Mouse (Mus musculus) midbrain, embryonic 11.5 days (tissue): ENCODE measurements around the gene Gdf5. TPM values are rescaled to one million over a fixed set of nuclear protein-coding genes. Genes with fewer than 3 reads are reported as not detected.

Experiments
- ATAC-seq: fragments of 200-750 bp; cut with Nextera tagmentation; 2 replicates; pipeline ENCODE4 v1.8.0; 2017; ENCODE audit warnings: moderate TSS enrichment, moderate library complexity; ENCODE audit not compliant: low FRiP score
- DNase-seq: peaks from one replicate; pipeline ENCODE4 v3.0.0; 2015; ENCODE audit warnings: low spot score; ENCODE audit errors: missing footprints
- H3K27ac ChIP-seq: fragments of 300-500 bp; sonication (generic); 2 replicates; pipeline ENCODE4 v1.5.1; 2014; ENCODE audit warnings: low read depth, low read length
- H3K27me3 ChIP-seq: fragments of 300-500 bp; sonication (generic); 2 replicates; pipeline ENCODE4 v1.6.1; 2014; ENCODE audit warnings: mild to moderate bottlenecking, low read length, moderate library complexity, mixed read lengths; ENCODE audit not compliant: control insufficient read depth, insufficient read depth
- H3K36me3 ChIP-seq: fragments of 300-500 bp; sonication (generic); 2 replicates; pipeline ENCODE4 v1.6.1; 2014; ENCODE audit warnings: mild to moderate bottlenecking, low read length, moderate library complexity, mixed read lengths; ENCODE audit not compliant: control insufficient read depth, insufficient read depth
- H3K4me1 ChIP-seq: fragments of 300-500 bp; sonication (generic); 2 replicates; pipeline ENCODE4 v1.6.1; 2014; ENCODE audit warnings: low read length; ENCODE audit not compliant: control insufficient read depth, insufficient read depth
- H3K4me2 ChIP-seq: fragments of 300-500 bp; sonication (generic); 2 replicates; pipeline ENCODE4 v1.6.1; 2014; ENCODE audit warnings: mild to moderate bottlenecking, moderate library complexity
- H3K4me3 ChIP-seq: fragments of 300-500 bp; sonication (generic); 2 replicates; pipeline ENCODE4 v1.5.1; 2014; ENCODE audit warnings: low read depth, low read length
- H3K9ac ChIP-seq: fragments of 300-500 bp; sonication (generic); 2 replicates; pipeline ENCODE4 v1.6.1; 2014; ENCODE audit warnings: low read length
- H3K9me3 ChIP-seq: fragments of 300-500 bp; sonication (generic); 2 replicates; pipeline ENCODE4 v1.6.1; 2016; ENCODE audit warnings: low read length; ENCODE audit not compliant: control insufficient read depth
- WGBS: fragments of 180-500 bp; shearing (Covaris S2); extraction: QIAGEN DNeasy Blood & Tissue Kit; methylation state at CpG from one replicate; pipeline ENCODE4 v1.1.7; 2014; 5-methylcytosine and 5-hydroxymethylcytosine counted together
- polyA plus RNA-seq: library from polyadenylated mRNA; unstranded; fragments of >200 nt; fragmentation: Nextera tagmentation; extraction: Ambion mirVana; gene quantifications from 2 replicates; pipeline ENCODE4 v1.2.1, GENCODE M21; 2014

Gdf5 gene
- polyA plus RNA-seq, result 0.05 and 0.15 TPM in 2 replicates

- no peak within 1 kb of the TSS for H3K9ac ChIP-seq
- no peak within 1 kb of the TSS for H3K4me2 ChIP-seq
- 50% methylated on average over 13 of the region's 13 CpGs for WGBS
- H3K27ac ChIP-seq, result no peak within 1 kb of the TSS
- ATAC-seq, result no peak
- DNase-seq, result no peak
- H3K4me3 ChIP-seq, result no peak within 1 kb of the TSS
- H3K36me3 ChIP-seq, result no peaks in the 10 kb centered on the region
- H3K4me1 ChIP-seq, result peaks cover 7% of the 10 kb centered on the region
- no peaks in the 10 kb centered on the region for H3K9me3 ChIP-seq
- H3K27me3 ChIP-seq, result no peaks in the 10 kb centered on the region
These were observed at the start of gene Gdf5 for GRCm38 (mm10) chr2:155945124-155945523. Gene Gdf5 (minus strand): TSS chr2:155945367.

- no peaks in the 10 kb centered on the region for H3K4me1 ChIP-seq
- peaks cover 37% of the 10 kb centered on the region for H3K36me3 ChIP-seq
- no peak overlapping the region for H3K4me3 ChIP-seq
- no peak overlapping the region for H3K9ac ChIP-seq
- H3K9me3 ChIP-seq, result no peaks in the 10 kb centered on the region
- no peak overlapping the region for H3K27ac ChIP-seq
- H3K27me3 ChIP-seq, result no peaks in the 10 kb centered on the region
- no peak for DNase-seq
- no peak overlapping the region for H3K4me2 ChIP-seq
- 85% methylated on average over 14 of the region's 14 CpGs for WGBS
- ATAC-seq, result no peak
These were observed 46.7 kb upstream of the Gdf5 start for GRCm38 (mm10) chr2:155991863-155992321.

GRCm38 (mm10) chr2:155991151-155991550, 46.0 kb upstream of the Gdf5 start:
- WGBS, result 95% methylated on average over 10 of the region's 10 CpGs
- Histone ChIP-seq H3K36me3 (peaks cover 35% of the 10 kb centered on the region), H3K9ac (no peak overlapping the region), H3K4me3 (no peak overlapping the region), H3K27ac (no peak overlapping the region), H3K4me1 (no peaks in the 10 kb centered on the region), H3K4me2 (no peak overlapping the region), H3K27me3 (no peaks in the 10 kb centered on the region), H3K9me3 (no peaks in the 10 kb centered on the region)
- DNase-seq (no peak), ATAC-seq (no peak)

- peaks cover 40% of the 10 kb centered on the region for H3K36me3 ChIP-seq
- H3K27me3 ChIP-seq, result no peaks in the 10 kb centered on the region
- no peaks in the 10 kb centered on the region for H3K4me1 ChIP-seq
- no peak overlapping the region for H3K4me2 ChIP-seq
- DNase-seq (no peak), ATAC-seq (no peak)
- no peak overlapping the region for H3K4me3 ChIP-seq
- no peaks in the 10 kb centered on the region for H3K9me3 ChIP-seq
- H3K27ac ChIP-seq, result no peak overlapping the region
- no peak overlapping the region; the same call in 1 of the 2 replicates for H3K9ac ChIP-seq
- 72% methylated on average over 4 of the region's 4 CpGs for WGBS
These were observed 43.9 kb upstream of the Gdf5 start for GRCm38 (mm10) chr2:155989085-155989484.

GRCm38 (mm10) chr2:155987131-155987530, 42.0 kb upstream of the Gdf5 start:
- Histone ChIP-seq H3K9me3 (no peaks in the 10 kb centered on the region), H3K9ac (no peak overlapping the region), H3K4me3 (no peak overlapping the region), H3K36me3 (peaks cover 38% of the 10 kb centered on the region), H3K4me1 (no peaks in the 10 kb centered on the region), H3K27me3 (no peaks in the 10 kb centered on the region), H3K4me2 (no peak overlapping the region), H3K27ac (no peak overlapping the region)
- WGBS, result 96% methylated on average over 6 of the region's 6 CpGs
- ATAC-seq (no peak), DNase-seq (no peak)

- ATAC-seq (no peak), DNase-seq (no peak)
- no peak overlapping the region for H3K27ac ChIP-seq
- H3K36me3 ChIP-seq, result peaks cover 38% of the 10 kb centered on the region
- no peak overlapping the region for H3K4me3 ChIP-seq
- no peaks in the 10 kb centered on the region for H3K4me1 ChIP-seq
- no peaks in the 10 kb centered on the region for H3K27me3 ChIP-seq
- 93% methylated on average over 7 of the region's 7 CpGs for WGBS
- H3K9me3 ChIP-seq, result no peaks in the 10 kb centered on the region
- no peak overlapping the region for H3K9ac ChIP-seq
- H3K4me2 ChIP-seq, result no peak overlapping the region
These were observed 40.6 kb upstream of the Gdf5 start for GRCm38 (mm10) chr2:155985776-155986175.

GRCm38 (mm10) chr2:155979328-155979991, 34.3 kb upstream of the Gdf5 start:
- H3K9me3 ChIP-seq, result no peaks in the 10 kb centered on the region
- ATAC-seq, result no peak

GRCm38 (mm10) chr2:155974087-155974731, 29.0 kb upstream of the Gdf5 start:
- H3K27ac ChIP-seq, result no peak overlapping the region
- H3K36me3 ChIP-seq, result peaks cover 19% of the 10 kb centered on the region
- no peaks in the 10 kb centered on the region for H3K9me3 ChIP-seq
- H3K9ac ChIP-seq, result no peak overlapping the region
- DNase-seq (no peak), ATAC-seq (no peak)
- WGBS, result 86% methylated on average over 14 of the region's 14 CpGs
- H3K4me2 ChIP-seq, result no peak overlapping the region
- H3K27me3 ChIP-seq, result no peaks in the 10 kb centered on the region
- H3K4me3 ChIP-seq, result no peak overlapping the region
- H3K4me1 ChIP-seq, result no peaks in the 10 kb centered on the region

More at GRCm38 (mm10) chr2:155979328-155979991, 34.3 kb upstream of the Gdf5 start:
- 92% methylated on average over 5 of the region's 5 CpGs for WGBS
- Histone ChIP-seq H3K36me3 (peaks cover 39% of the 10 kb centered on the region), H3K27me3 (no peaks in the 10 kb centered on the region), H3K4me2 (no peak overlapping the region), H3K4me1 (no peaks in the 10 kb centered on the region), H3K4me3 (no peak overlapping the region), H3K9ac (no peak overlapping the region), H3K27ac (no peak overlapping the region)
- no peak for DNase-seq

GRCm38 (mm10) chr2:155973348-155973747, 28.2 kb upstream of the Gdf5 start:
- ATAC-seq, result no peak
- H3K4me1 ChIP-seq, result no peaks in the 10 kb centered on the region
- no peaks in the 10 kb centered on the region for H3K27me3 ChIP-seq
- DNase-seq, result no peak
- no peak overlapping the region for H3K4me2 ChIP-seq
- H3K4me3 ChIP-seq, result no peak overlapping the region
- no peaks in the 10 kb centered on the region for H3K9me3 ChIP-seq
- WGBS, result 82% methylated on average over 6 of the region's 6 CpGs
- H3K27ac ChIP-seq, result no peak overlapping the region
- H3K36me3 ChIP-seq, result peaks cover 24% of the 10 kb centered on the region
- H3K9ac ChIP-seq, result no peak overlapping the region
